Mouse (Mus musculus) forebrain, postnatal 0 days (tissue): ENCODE measurements around the gene Prr5. TPM values are rescaled to one million over a fixed set of nuclear protein-coding genes. Genes with fewer than 3 reads are reported as not detected.
A peak's percentile ranks its signal among the peaks of the same experiment; 100 is the strongest.
"Not testable (repeated sequence)": the region's sequence is repeated elsewhere in the genome, so short reads cannot be mapped to it uniquely, and the experiment has no call there.

Source experiments
- ATAC-seq: fragments of 200-750 bp; cut with Nextera tagmentation; 2 replicates; pipeline ENCODE4 v1.8.0; 2017; ENCODE audit warnings: mild to moderate bottlenecking, moderate library complexity
- DNase-seq: peaks from one replicate; pipeline ENCODE4 v3.0.0-alpha.2; 2015
- H3K27ac ChIP-seq: fragments of 300-500 bp; sonication (generic); 2 replicates; pipeline ENCODE4 v1.5.1; 2014; ENCODE audit warnings: low read depth, mild to moderate bottlenecking, antibody characterized with exemption, low read length, moderate library complexity, mixed read lengths
- H3K27me3 ChIP-seq: fragments of 300-500 bp; sonication (generic); 2 replicates; pipeline ENCODE4 v1.6.1; 2014; ENCODE audit warnings: mild to moderate bottlenecking, low read length, mixed read lengths; ENCODE audit not compliant: insufficient read depth
- H3K36me3 ChIP-seq: fragments of 300-500 bp; sonication (generic); 2 replicates; pipeline ENCODE4 v1.6.1; 2014; ENCODE audit warnings: mild to moderate bottlenecking, moderate library complexity; ENCODE audit not compliant: insufficient read depth
- H3K4me1 ChIP-seq: fragments of 300-500 bp; sonication (generic); 2 replicates; pipeline ENCODE4 v1.6.1; 2014; ENCODE audit warnings: antibody characterized with exemption; ENCODE audit not compliant: insufficient read depth
- H3K4me2 ChIP-seq: fragments of 300-500 bp; sonication (generic); 2 replicates; pipeline ENCODE4 v1.6.1; 2014; ENCODE audit warnings: low read depth, mild to moderate bottlenecking, moderate library complexity
- H3K4me3 ChIP-seq: fragments of 300-500 bp; sonication (generic); 2 replicates; pipeline ENCODE4 v1.5.1; 2014; ENCODE audit warnings: low read depth, low read length, mixed read lengths
- H3K9ac ChIP-seq: fragments of 300-500 bp; sonication (generic); 2 replicates; pipeline ENCODE4 v1.6.1; 2014; ENCODE audit warnings: mild to moderate bottlenecking
- H3K9me3 ChIP-seq: fragments of 300-500 bp; sonication (generic); 2 replicates; pipeline ENCODE4 v1.6.1; 2016; ENCODE audit warnings: low read length
- CTCF ChIP-seq: sonication (generic); IDR thresholded peaks from 2 replicates; pipeline ENCODE4 v1.5.1; 2016; ENCODE audit warnings: antibody characterized with exemption, control low read depth, low read depth
- WGBS: fragments of 180-500 bp; shearing (Covaris S2); extraction: QIAGEN DNeasy Blood & Tissue Kit; methylation state at CpG from one replicate; pipeline ENCODE4 v1.1.7; 2014; 5-methylcytosine and 5-hydroxymethylcytosine counted together
- polyA plus RNA-seq: library from polyadenylated mRNA; unstranded; fragments of >200 nt; fragmentation: Nextera tagmentation; extraction: Ambion mirVana; gene quantifications from 2 replicates; pipeline ENCODE4 v1.2.1, GENCODE M21; 2015
- total RNA-seq: library from RNA; depleted of rRNA; stranded (reverse); fragments of >200 nt; gene quantifications from 2 replicates; pipeline ENCODE4 v1.2.3, GENCODE M21; 2014

Gene Prr5
- total and polyA plus RNA-seq, 2 experiments from 2014 or later, result 17.2 to 28.2 TPM

- H3K27me3 ChIP-seq, result no peaks in the 10 kb centered on the region
- 89% methylated on average over 6 of the region's 6 CpGs for WGBS
- H3K9ac ChIP-seq, result no peak overlapping the region
- TF ChIP-seq CTCF, result no peak
- H3K4me2 ChIP-seq, result no peak overlapping the region
- no peak overlapping the region for H3K4me3 ChIP-seq
- H3K27ac ChIP-seq, result no peak overlapping the region
- H3K36me3 ChIP-seq, result no peaks in the 10 kb centered on the region
- ATAC-seq, result no peak
- DNase-seq, result no peak
- no peaks in the 10 kb centered on the region for H3K9me3 ChIP-seq
- no peaks in the 10 kb centered on the region for H3K4me1 ChIP-seq
Measured at GRCm38 (mm10) chr15:84706983-84707619, 37.7 kb downstream of the Prr5 start.

- peaks cover 4% of the 10 kb centered on the region; the same call in 1 of the 2 replicates for H3K4me1 ChIP-seq
- no peak for TF ChIP-seq CTCF
- H3K4me2 ChIP-seq, result no peak overlapping the region
- no peaks in the 10 kb centered on the region for H3K36me3 ChIP-seq
- no peak overlapping the region for H3K27ac ChIP-seq
- H3K4me3 ChIP-seq, result no peak overlapping the region
- DNase-seq, result no peak
- H3K9me3 ChIP-seq, result no peaks in the 10 kb centered on the region
- H3K27me3 ChIP-seq, result no peaks in the 10 kb centered on the region
- ATAC-seq, result no peak
- no peak overlapping the region for H3K9ac ChIP-seq
- 72% methylated on average over 14 of the region's 14 CpGs for WGBS
Measured at GRCm38 (mm10) chr15:84712566-84713405, 43.4 kb downstream of the Prr5 start.

GRCm38 (mm10) chr15:84714730-84715129, 45.3 kb downstream of the Prr5 start:
- ATAC-seq (peak; percentile 90), DNase-seq (peak; percentile 71)
- peak overlapping the region; percentile 28 for H3K9ac ChIP-seq
- WGBS, result 2% methylated on average over 17 of the region's 17 CpGs
- peak overlapping the region; percentile 43 for H3K4me2 ChIP-seq
- TF ChIP-seq CTCF, result peak; percentile 49
- H3K4me3 ChIP-seq, result peak overlapping the region; percentile 21; the same call in 1 of the 2 replicates
- H3K9me3 ChIP-seq, result no peaks in the 10 kb centered on the region
- peaks cover 10% of the 10 kb centered on the region for H3K27me3 ChIP-seq
- no peaks in the 10 kb centered on the region for H3K36me3 ChIP-seq
- H3K27ac ChIP-seq, result peak overlapping the region; percentile 48; the same call in 1 of the 2 replicates
- peaks cover 4% of the 10 kb centered on the region; the same call in 1 of the 2 replicates for H3K4me1 ChIP-seq

- peaks cover 14% of the 10 kb centered on the region for H3K27me3 ChIP-seq
- peak overlapping the region; percentile 28; the same call in 1 of the 2 replicates for H3K9ac ChIP-seq
- WGBS, result 39% methylated on average over 11 of the region's 11 CpGs
- H3K27ac ChIP-seq, result peak overlapping the region; percentile 48
- peak overlapping the region; percentile 21; the same call in 1 of the 2 replicates for H3K4me3 ChIP-seq
- no peaks in the 10 kb centered on the region for H3K9me3 ChIP-seq
- TF ChIP-seq CTCF, result no peak
- DNase-seq (no peak), ATAC-seq (no peak)
- peak overlapping the region; percentile 43 for H3K4me2 ChIP-seq
- peaks cover 4% of the 10 kb centered on the region; the same call in 1 of the 2 replicates for H3K4me1 ChIP-seq
- no peaks in the 10 kb centered on the region for H3K36me3 ChIP-seq
Measured at GRCm38 (mm10) chr15:84715132-84715531, 45.7 kb downstream of the Prr5 start.

- not testable (repeated sequence) for DNase-seq, H3K36me3 ChIP-seq, H3K4me3 ChIP-seq, ATAC-seq, H3K27ac ChIP-seq, H3K9me3 ChIP-seq, H3K4me2 ChIP-seq, H3K4me1 ChIP-seq, H3K9ac ChIP-seq
- peaks cover 24% of the 10 kb centered on the region for H3K27me3 ChIP-seq
- WGBS, result 67% methylated on average over 6 of the region's 6 CpGs
Measured at GRCm38 (mm10) chr15:84717570-84718270, 48.3 kb downstream of the Prr5 start.

- peaks cover 4% of the 10 kb centered on the region; the same call in 1 of the 2 replicates for H3K4me1 ChIP-seq
- no peaks in the 10 kb centered on the region for H3K36me3 ChIP-seq
- no peak overlapping the region for H3K27ac ChIP-seq
- WGBS, result 75% methylated on average over 3 of the region's 3 CpGs
- no peak overlapping the region for H3K9ac ChIP-seq
- no peak for DNase-seq
- TF ChIP-seq CTCF, result no peak
- H3K27me3 ChIP-seq, result peaks cover 24% of the 10 kb centered on the region
- H3K4me2 ChIP-seq, result no peak overlapping the region
- H3K9me3 ChIP-seq, result no peaks in the 10 kb centered on the region
- no peak for ATAC-seq
- no peak overlapping the region for H3K4me3 ChIP-seq
Measured at GRCm38 (mm10) chr15:84718785-84719184, 49.4 kb downstream of the Prr5 start.
